Mouse (Mus musculus) G1E (cell line): Measurements from ENCODE around the gene Gm20431.

Source experiments
- CTCF ChIP-seq: IDR thresholded peaks from 2 replicates; pipeline ENCODE4 v1.5.1; 2012; ENCODE audit warnings: low read depth, low read length, inconsistent platforms, mixed read lengths
- GATA1 ChIP-seq: IDR thresholded peaks from 2 replicates; pipeline ENCODE4 v1.6.1; 2012; ENCODE audit warnings: borderline replicate concordance, low read length, inconsistent platforms, mixed read lengths
- GATA2 ChIP-seq: IDR thresholded peaks from 2 replicates; pipeline ENCODE4 v1.6.1; 2012; ENCODE audit warnings: low read depth, low read length, inconsistent platforms, borderline replicate concordance
- POLR2AphosphoS5 ChIP-seq: IDR thresholded peaks from 2 replicates; pipeline ENCODE4 v1.6.1; 2012; ENCODE audit warnings: low read depth, low read length, inconsistent platforms; ENCODE audit not compliant: insufficient replicate concordance

DNA sequence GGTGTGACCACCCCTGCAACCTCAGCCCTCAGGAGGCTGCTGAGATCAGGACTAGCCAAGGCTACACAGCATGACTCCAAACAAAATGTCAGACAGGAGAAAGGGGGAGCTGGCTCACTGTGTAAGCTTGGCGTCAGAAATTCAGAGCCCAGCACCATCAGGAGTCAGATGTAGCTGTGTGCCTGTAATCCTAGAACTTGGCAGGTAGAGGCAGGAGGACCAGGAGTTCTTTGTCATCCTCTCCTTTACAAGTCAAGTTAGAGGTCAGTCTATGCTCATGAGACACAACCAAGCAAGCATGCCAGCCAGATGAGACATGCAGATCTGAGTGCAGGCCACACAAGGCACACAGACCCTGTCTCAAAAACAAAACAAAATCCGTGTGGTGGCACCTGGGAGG, 35.6 kb downstream of the Gm20431 start:
- TF ChIP-seq CTCF (no peak), GATA1 (no peak), POLR2AphosphoS5 (no peak), GATA2 (no peak)
